Mouse (Mus musculus): ENCODE measurements around the gene Gm26938.

The Gm26938 gene

GRCm38 (mm10) chr5:139794137-139794536 is 32.1 kb downstream of the Gm26938 start:
- no peak for DNase-seq (ENCODE audit: low spot score in 2 of 2)

GRCm38 (mm10) chr5:139793338-139794089 is 32.7 kb downstream of the Gm26938 start:
- no peak for DNase-seq (ENCODE audit: low spot score in 2 of 2)

GRCm38 (mm10) chr5:139792966-139793337 is 33.3 kb downstream of the Gm26938 start:
- no peak for DNase-seq (ENCODE audit: low spot score in 2 of 2)

- DNase-seq (ENCODE audit: low spot score in 2 of 2): no peak
Measured at GRCm38 (mm10) chr5:139792159-139792775, 33.9 kb downstream of the Gm26938 start.

- DNase-seq (ENCODE audit: low spot score in 2 of 2): peak; percentile 84 to 89
Measured at GRCm38 (mm10) chr5:139791227-139792158, 34.7 kb downstream of the Gm26938 start, which contains the start of gene Mafk. Gene Mafk (plus strand): TSS chr5:139791513.

GRCm38 (mm10) chr5:139789466-139789865 is 36.7 kb downstream of the Gm26938 start:
- DNase-seq (ENCODE audit: low spot score in 2 of 2): no peak

- DNase-seq (ENCODE audit: low spot score in 2 of 2): no peak
Measured at GRCm38 (mm10) chr5:139781406-139781805, 44.8 kb downstream of the Gm26938 start.

GRCm38 (mm10) chr5:139776966-139777365 is 49.2 kb downstream of the Gm26938 start:
- DNase-seq (ENCODE audit: low spot score in 2 of 2): no peak

- DNase-seq (ENCODE audit: low spot score in 2 of 2): peak; percentile 96 to 97
Measured at GRCm38 (mm10) chr5:139775216-139775926, 50.8 kb downstream of the Gm26938 start, which contains the start of gene Ints1. Gene Ints1 (minus strand): TSS chr5:139775674.

- no peak for DNase-seq (ENCODE audit: low spot score in 2 of 2)
Measured at GRCm38 (mm10) chr5:139768216-139768615, 58.0 kb downstream of the Gm26938 start.

- no peak for DNase-seq (ENCODE audit: low spot score in 2 of 2)
Measured at GRCm38 (mm10) chr5:139764296-139764695, 61.9 kb downstream of the Gm26938 start.

GRCm38 (mm10) chr5:139758096-139758495 is 68.1 kb downstream of the Gm26938 start:
- peak in 1 of 2 experiments; percentile 50 for DNase-seq (ENCODE audit: low spot score in 2 of 2)

All from frontal cortex, postnatal 25 days (tissue).